Comparison of ENCODE assay signal across 8 mouse cellular contexts in the genomic region with DNA sequence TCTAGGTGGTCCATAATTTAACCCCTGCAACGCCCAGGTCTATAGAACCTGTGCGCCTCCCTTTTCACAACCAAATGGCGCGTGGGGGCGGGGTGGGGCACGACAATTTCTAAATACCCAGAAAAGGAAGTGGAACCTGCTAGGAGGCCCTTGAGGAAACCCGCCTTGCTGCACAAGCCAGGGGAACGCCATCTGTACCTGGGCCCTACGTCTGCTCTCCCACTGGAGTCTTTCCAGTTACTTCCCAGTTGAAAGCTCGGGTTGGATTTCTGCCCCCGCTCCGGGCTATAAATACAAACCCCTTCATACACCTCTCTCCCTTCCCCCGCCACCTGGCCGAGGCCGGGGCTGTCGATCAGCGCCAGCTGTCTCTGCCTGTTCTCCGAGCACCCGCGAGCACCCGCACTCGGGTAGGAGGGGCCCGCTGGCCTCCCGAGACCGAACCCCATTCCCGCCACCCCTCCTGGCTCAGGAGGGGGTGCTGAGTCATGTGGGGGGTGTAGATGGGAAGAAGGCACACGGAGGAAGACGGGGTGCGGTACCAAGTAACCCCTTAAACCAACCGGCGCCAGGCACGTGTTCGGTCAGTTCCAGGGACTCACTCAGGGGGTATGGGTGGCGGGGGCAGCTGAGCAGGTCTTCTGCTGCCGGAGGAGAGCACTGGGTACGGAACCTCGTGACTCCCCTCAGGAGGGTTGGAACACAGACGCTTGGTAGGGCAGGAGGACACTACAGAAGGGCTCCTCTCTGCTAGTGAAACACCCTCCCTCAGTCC. TPM values are rescaled to one million over a fixed set of nuclear protein-coding genes. Genes with fewer than 3 reads are reported as not detected.
DNase-seq lines count a peak whose midpoint lies in the region; ATAC-seq and TF ChIP-seq lines count a peak whose summit lies in the region.

No protein-coding gene starts in this region.

- H3K9me3 ChIP-seq in embryonic facial prominence, embryonic 13.5 days = no peaks in the 10 kb centered on the region
- no peaks in the 10 kb centered on the region for H3K9me3 ChIP-seq in heart, embryonic 10.5 days
- H3K9me3 ChIP-seq in midbrain, embryonic 16.5 days (replicated peaks; ENCODE audit: control insufficient read depth, low read length, poor library complexity, severe bottlenecking) = no peaks in the 10 kb centered on the region
- no peaks in the 10 kb centered on the region for H3K9me3 ChIP-seq in stomach, embryonic 15.5 days

- peak overlapping the region; percentile 69 for H3K9ac ChIP-seq in embryonic facial prominence, embryonic 13.5 days
- H3K9ac ChIP-seq in midbrain, embryonic 16.5 days (ENCODE audit: low read depth, low read length) = peak overlapping the region; percentile 36; the same call in 1 of the 2 replicates
- H3K9ac ChIP-seq in stomach, embryonic 15.5 days = peak overlapping the region; percentile 35

- peak overlapping the region; percentile 97 for H3K4me2 ChIP-seq in embryonic facial prominence, embryonic 13.5 days
- peak overlapping the region; percentile 95 for H3K4me2 ChIP-seq in midbrain, embryonic 16.5 days (ENCODE audit: low read length)
- H3K4me2 ChIP-seq in stomach, embryonic 15.5 days = peak overlapping the region; percentile 98

- ATAC-seq in embryonic facial prominence, embryonic 13.5 days (ENCODE audit: insufficient number of reproducible peaks, insufficient read depth, low FRiP score, low TSS enrichment, low read depth) = peak; percentile 12; the same call in 1 of the 2 replicates
- peak; percentile 57 for ATAC-seq in midbrain, embryonic 16.5 days
- peak; percentile 12 for ATAC-seq in stomach, embryonic 15.5 days (ENCODE audit: insufficient read depth, low FRiP score, low read depth)

- H3K27me3 ChIP-seq in testis, adult 2 months (ENCODE audit: control insufficient read depth, insufficient read depth, low read length) = peaks cover 4% of the 10 kb centered on the region
- peaks cover 70% of the 10 kb centered on the region for H3K27me3 ChIP-seq in embryonic facial prominence, embryonic 13.5 days
- peaks cover 62% of the 10 kb centered on the region for H3K27me3 ChIP-seq in heart, embryonic 10.5 days (ENCODE audit: insufficient read depth, poor library complexity, severe bottlenecking)
- H3K27me3 ChIP-seq in midbrain, embryonic 16.5 days (ENCODE audit: control insufficient read depth, insufficient read depth, low read depth, low read length) = peaks cover 40% of the 10 kb centered on the region
- peaks cover 17% of the 10 kb centered on the region for H3K27me3 ChIP-seq in stomach, embryonic 15.5 days (replicated peaks)

- no peak for TF ChIP-seq POLR2A in testis, adult 2 months (IDR thresholded peaks at IDR 0.05; ENCODE audit: control insufficient read depth, low read depth, low read length)

- no peak for DNase-seq in testis, postnatal 10 days (ENCODE audit: low spot score)
- no peak for DNase-seq in heart, embryonic 10.5 days (ENCODE audit: low spot score)
- peak; percentile 48 for DNase-seq in kidney, adult 9 months
- DNase-seq in liver = peak; percentile 87

- H3K4me3 ChIP-seq in testis, adult 2 months (ENCODE audit: control insufficient read depth, low read depth, low read length) = peak overlapping the region; percentile 82
- H3K4me3 ChIP-seq in embryonic facial prominence, embryonic 13.5 days = peak overlapping the region; percentile 57
- H3K4me3 ChIP-seq in heart, embryonic 10.5 days = peak overlapping the region; percentile 72
- H3K4me3 ChIP-seq in midbrain, embryonic 16.5 days (ENCODE audit: low read depth, low read length) = peak overlapping the region; percentile 59
- H3K4me3 ChIP-seq in stomach, embryonic 15.5 days (replicated peaks) = peak overlapping the region; percentile 56

- 1% methylated on average over 38 of the region's 38 CpGs for WGBS in embryonic facial prominence, embryonic 13.5 days
- 2% methylated on average over 38 of the region's 38 CpGs for WGBS in heart, embryonic 10.5 days
- 3% methylated on average over 38 of the region's 38 CpGs for WGBS in midbrain, embryonic 16.5 days
- WGBS in stomach, embryonic 15.5 days = under 1% methylated on average over 38 of the region's 38 CpGs

- H3K36me3 ChIP-seq in testis, adult 2 months (ENCODE audit: control insufficient read depth, insufficient read depth, low read length) = no peaks in the 10 kb centered on the region
- H3K36me3 ChIP-seq in embryonic facial prominence, embryonic 13.5 days = peaks cover 25% of the 10 kb centered on the region
- peaks cover 30% of the 10 kb centered on the region for H3K36me3 ChIP-seq in heart, embryonic 10.5 days
- H3K36me3 ChIP-seq in midbrain, embryonic 16.5 days (ENCODE audit: control insufficient read depth, insufficient read depth, low read length) = peaks cover 9% of the 10 kb centered on the region
- peaks cover 9% of the 10 kb centered on the region; the same call in 1 of the 2 replicates for H3K36me3 ChIP-seq in stomach, embryonic 15.5 days

- H3K27ac ChIP-seq in testis, adult 2 months (ENCODE audit: control insufficient read depth, insufficient read depth, low read depth, low read length) = no peak overlapping the region
- H3K27ac ChIP-seq in embryonic facial prominence, embryonic 13.5 days = no peak overlapping the region
- peak overlapping the region; percentile 76 for H3K27ac ChIP-seq in heart, embryonic 10.5 days
- no peak overlapping the region for H3K27ac ChIP-seq in midbrain, embryonic 16.5 days (ENCODE audit: low read length)
- peak overlapping the region; percentile 63 for H3K27ac ChIP-seq in stomach, embryonic 15.5 days

- no peak for TF ChIP-seq CTCF in testis, adult 2 months (IDR thresholded peaks at IDR 0.05; ENCODE audit: control insufficient read depth, insufficient read depth, insufficient replicate concordance, low read depth, low read length)

- peaks cover 18% of the 10 kb centered on the region for H3K4me1 ChIP-seq in testis, adult 2 months (ENCODE audit: control insufficient read depth, insufficient read depth, low read length)
- peaks cover 17% of the 10 kb centered on the region for H3K4me1 ChIP-seq in embryonic facial prominence, embryonic 13.5 days
- H3K4me1 ChIP-seq in heart, embryonic 10.5 days = peaks cover 22% of the 10 kb centered on the region
- H3K4me1 ChIP-seq in midbrain, embryonic 16.5 days (ENCODE audit: control insufficient read depth, insufficient read depth, low read length) = peaks cover 12% of the 10 kb centered on the region; the same call in 1 of the 2 replicates
- peaks cover 17% of the 10 kb centered on the region for H3K4me1 ChIP-seq in stomach, embryonic 15.5 days

RNA-seq across cellular contexts. Expression of gene Tuba4a, which starts 1.3 kb away (rescaled TPM):
- 163 and 204 TPM in 2 replicates for polyA plus RNA-seq in testis, adult 2 months (2012; rRNA removed)
- 17.1 and 23.2 TPM in 2 replicates for polyA plus RNA-seq in embryonic facial prominence, embryonic 13.5 days (2015; fragmentation: Nextera tagmentation; extraction: Ambion mirVana)
- 35.2 and 50.8 TPM in 2 replicates for polyA plus RNA-seq in heart, embryonic 10.5 days (2016; fragmentation: Nextera tagmentation; extraction: Ambion mirVana)
- 11.2 and 22.2 TPM in 2 replicates for polyA plus RNA-seq in midbrain, embryonic 16.5 days (2015; fragmentation: Nextera tagmentation; extraction: Ambion mirVana)
- polyA plus RNA-seq in stomach, embryonic 15.5 days (2015; fragmentation: Nextera tagmentation; extraction: Ambion mirVana) = 142 and 145 TPM in 2 replicates

RNA-seq across cellular contexts. Expression of gene Stk16, which starts 7.8 kb away (rescaled TPM):
- polyA plus RNA-seq in testis, adult 2 months (2012; rRNA removed) = 205 and 207 TPM in 2 replicates
- polyA plus RNA-seq in embryonic facial prominence, embryonic 13.5 days (2015; fragmentation: Nextera tagmentation; extraction: Ambion mirVana) = 133 and 141 TPM in 2 replicates
- 103 and 131 TPM in 2 replicates for polyA plus RNA-seq in heart, embryonic 10.5 days (2016; fragmentation: Nextera tagmentation; extraction: Ambion mirVana)
- 147 and 154 TPM in 2 replicates for polyA plus RNA-seq in midbrain, embryonic 16.5 days (2015; fragmentation: Nextera tagmentation; extraction: Ambion mirVana)
- 120 and 132 TPM in 2 replicates for polyA plus RNA-seq in stomach, embryonic 15.5 days (2015; fragmentation: Nextera tagmentation; extraction: Ambion mirVana)

RNA-seq across cellular contexts. Expression of gene Glb1l, which starts 7.8 kb away (rescaled TPM):
- 117 and 129 TPM in 2 replicates for polyA plus RNA-seq in testis, adult 2 months (2012; rRNA removed)
- polyA plus RNA-seq in embryonic facial prominence, embryonic 13.5 days (2015; fragmentation: Nextera tagmentation; extraction: Ambion mirVana) = 21.9 and 23.3 TPM in 2 replicates
- polyA plus RNA-seq in heart, embryonic 10.5 days (2016; fragmentation: Nextera tagmentation; extraction: Ambion mirVana) = 7.9 and 10.9 TPM in 2 replicates
- 23.0 and 25.4 TPM in 2 replicates for polyA plus RNA-seq in midbrain, embryonic 16.5 days (2015; fragmentation: Nextera tagmentation; extraction: Ambion mirVana)
- polyA plus RNA-seq in stomach, embryonic 15.5 days (2015; fragmentation: Nextera tagmentation; extraction: Ambion mirVana) = 15.5 and 17.1 TPM in 2 replicates

RNA-seq across cellular contexts. Expression of gene A630095N17Rik, which starts 13.5 kb away (rescaled TPM):
- 10.2 and 12.7 TPM in 2 replicates for polyA plus RNA-seq in testis, adult 2 months (2012; rRNA removed)
- not detected in 2 replicates for polyA plus RNA-seq in embryonic facial prominence, embryonic 13.5 days (2015; fragmentation: Nextera tagmentation; extraction: Ambion mirVana)
- polyA plus RNA-seq in heart, embryonic 10.5 days (2016; fragmentation: Nextera tagmentation; extraction: Ambion mirVana) = not detected in 2 replicates
- not detected in 2 replicates for polyA plus RNA-seq in midbrain, embryonic 16.5 days (2015; fragmentation: Nextera tagmentation; extraction: Ambion mirVana)
- not detected in 2 replicates for polyA plus RNA-seq in stomach, embryonic 15.5 days (2015; fragmentation: Nextera tagmentation; extraction: Ambion mirVana)

RNA-seq across cellular contexts. Expression of gene Dnajb2, which starts 17.8 kb away (rescaled TPM):
- polyA plus RNA-seq in testis, adult 2 months (2012; rRNA removed) = 298 and 299 TPM in 2 replicates
- polyA plus RNA-seq in embryonic facial prominence, embryonic 13.5 days (2015; fragmentation: Nextera tagmentation; extraction: Ambion mirVana) = 36.6 and 47.8 TPM in 2 replicates
- polyA plus RNA-seq in heart, embryonic 10.5 days (2016; fragmentation: Nextera tagmentation; extraction: Ambion mirVana) = 24.5 and 32.4 TPM in 2 replicates
- polyA plus RNA-seq in midbrain, embryonic 16.5 days (2015; fragmentation: Nextera tagmentation; extraction: Ambion mirVana) = 79.4 and 84.3 TPM in 2 replicates
- 34.9 and 35.9 TPM in 2 replicates for polyA plus RNA-seq in stomach, embryonic 15.5 days (2015; fragmentation: Nextera tagmentation; extraction: Ambion mirVana)

Comparison
In these comparisons a context has a peak if more than half of its experiments do, and no peak if none do; other contexts are left out.
1. H3K27ac ChIP-seq: peak in heart, embryonic 10.5 days (single experiment) and stomach, embryonic 15.5 days (single experiment); none in testis, adult 2 months (single experiment), embryonic facial prominence, embryonic 13.5 days (single experiment) and midbrain, embryonic 16.5 days (single experiment).
2. DNase-seq: peak in kidney, adult 9 months (single experiment) and liver (single experiment); none in testis, postnatal 10 days (single experiment) and heart, embryonic 10.5 days (single experiment).
3. Peak in every context shown above with its lines, with median percentiles within 50 percentile points of each other: H3K4me3 ChIP-seq, ATAC-seq, H3K4me2 ChIP-seq and H3K9ac ChIP-seq.